Mouse (Mus musculus) embryonic fibroblast, embryonic 13.5 days (primary cell): ENCODE results near the gene Ptrh2.
"Not testable (repeated sequence)": the region's sequence is repeated elsewhere in the genome, so short reads cannot be mapped to it uniquely, and the experiment has no call there.

Experiments used
- CTCF ChIP-seq: IDR thresholded peaks from 2 replicates; pipeline ENCODE4 v1.5.1; 2011; ENCODE audit warnings: mild to moderate bottlenecking, control low read depth, low read length, moderate library complexity, borderline replicate concordance; ENCODE audit not compliant: insufficient read depth
- POLR2A ChIP-seq: IDR thresholded peaks from 2 replicates; pipeline ENCODE4 v1.6.1; 2011; ENCODE audit warnings: low read depth, mild to moderate bottlenecking, control low read depth, low read length, moderate library complexity

GRCm38 (mm10) chr11:86738308-86738707 lies 54.5 kb downstream of the Ptrh2 start:
- not testable (repeated sequence) for TF ChIP-seq CTCF, POLR2A
